Comparison of ENCODE assay signal across 17 mouse cellular contexts in the genomic region with DNA sequence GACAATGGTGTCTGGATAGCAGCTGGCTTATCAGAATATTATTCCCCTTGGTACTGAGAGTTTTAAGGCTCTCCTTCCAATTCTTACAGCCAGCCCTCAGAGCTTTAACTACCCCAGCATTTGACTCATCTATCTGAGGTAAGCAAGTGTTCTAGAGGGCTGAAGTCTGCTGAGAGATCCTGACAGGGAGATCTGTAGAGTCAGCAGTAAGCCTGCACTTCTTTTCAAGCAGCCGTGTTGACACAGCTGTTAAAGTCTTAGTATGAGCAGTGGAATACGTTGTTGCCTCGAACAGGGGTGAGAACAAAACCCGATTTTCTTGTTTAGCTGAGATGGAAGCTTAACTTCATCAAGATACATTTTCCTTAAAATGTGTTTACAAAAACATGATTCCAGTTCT. TPM values are rescaled to one million over a fixed set of nuclear protein-coding genes. Genes with fewer than 3 reads are reported as not detected.
DNase-seq lines count a peak whose midpoint lies in the region; TF ChIP-seq lines count a peak whose summit lies in the region.
"Had no signal": no experiment of that assay in that cellular context is flagged by ENCODE, and none has a peak within 500 bp of the region (broad histone marks: within the 10 kb centered on the region; RNA-seq: fewer than 3 reads in every experiment).

No protein-coding gene starts in this region.

- peak; percentile 2 for DNase-seq in heart, adult 11 months
- no peak for DNase-seq in heart, adult 9 months (ENCODE audit: low spot score in 2 of 2)
- DNase-seq in brain, embryonic 14.5 days (ENCODE audit: low read depth): peak; percentile 24
- peak; percentile 18 for DNase-seq in embryo, embryonic 11 days
- DNase-seq in testis, postnatal 10 days (ENCODE audit: low spot score): peak; percentile 29
- DNase-seq in adrenal gland, postnatal 4 days (ENCODE audit: low spot score in 2 of 2): no peak
- DNase-seq in left cerebral cortex, adult 9 months (ENCODE audit: low spot score in 2 of 2): no peak
- DNase-seq: cerebellum, adult 8-10 months; cerebellum, postnatal 36 days; gastrocnemius, postnatal 36 days; heart, postnatal 36 days; kidney, adult 8-10 months; kidney, postnatal 10 days; left cerebral cortex, postnatal 4 days; thymus, postnatal 14 days had no signal

- TF ChIP-seq POLR2A in brain, embryonic 14.5 days (IDR thresholded peaks at IDR 0.05; ENCODE audit: borderline replicate concordance, extremely low read depth, insufficient read depth, insufficient read length, poor library complexity, severe bottlenecking): no peak

- TF ChIP-seq CTCF in brain, embryonic 14.5 days (IDR thresholded peaks at IDR 0.05; ENCODE audit: borderline replicate concordance, extremely low read depth, insufficient read depth, insufficient read length): no peak

RNA-seq across cellular contexts. Expression of gene Cep57l1, which starts 43.4 kb away (rescaled TPM):
- polyA plus RNA-seq in brain, embryonic 14.5 days (2012; rRNA removed): 8.5 and 8.8 TPM in 2 replicates
- 10 to 100 TPM; 16.6 to 18.2 TPM for total RNA-seq in adrenal gland, postnatal 4 days (2021)

RNA-seq across cellular contexts. Expression of gene Sesn1, which starts 43.5 kb away (rescaled TPM):
- polyA plus RNA-seq in brain, embryonic 14.5 days (2012; rRNA removed): 32.2 and 34.6 TPM in 2 replicates
- total RNA-seq in adrenal gland, postnatal 4 days (2021): 10 to 100 TPM; 31.1 to 35.5 TPM

RNA-seq across cellular contexts. Expression of gene Ccdc162, which starts 49.8 kb away (rescaled TPM):
- polyA plus RNA-seq in brain, embryonic 14.5 days (2012; rRNA removed): 1.1 and 2.5 TPM in 2 replicates
- total RNA-seq in adrenal gland, postnatal 4 days (2021): under 1 TPM; 0.31 to 0.76 TPM
- total RNA-seq: MEL had no signal
- polyA plus RNA-seq: erythroblast, embryonic 14.5 days had no signal

Comparison
In these comparisons a context has a peak if more than half of its experiments do, and no peak if none do; other contexts are left out.
1. DNase-seq: peak in heart, adult 11 months (single experiment), brain, embryonic 14.5 days (single experiment), embryo, embryonic 11 days (single experiment) and testis, postnatal 10 days (single experiment); none in heart, adult 9 months (0 of 2), adrenal gland, postnatal 4 days (0 of 2) and left cerebral cortex, adult 9 months (0 of 2).